Mouse (Mus musculus) ES-E14 (cell line): ENCODE results near the gene Casq1. TPM values are rescaled to one million over a fixed set of nuclear protein-coding genes. Genes with fewer than 3 reads are reported as not detected.

Experiments
- DNase-seq: peaks from one replicate; pipeline ENCODE4 v3.0.0-alpha.2; 2013; ENCODE audit warnings: low read depth, low spot score
- H3K27ac ChIP-seq: 2 replicates; pipeline ENCODE4 v1.5.1; 2012; ENCODE audit warnings: low read depth, mild to moderate bottlenecking, low read length, moderate library complexity, mixed read lengths; ENCODE audit not compliant: poor library complexity, insufficient read depth, severe bottlenecking
- H3K36me3 ChIP-seq: 2 replicates; pipeline ENCODE4 v1.6.1; 2012; ENCODE audit warnings: mild to moderate bottlenecking, low read length, moderate library complexity, mixed read lengths; ENCODE audit not compliant: control insufficient read depth, poor library complexity, insufficient read depth, severe bottlenecking
- H3K4me1 ChIP-seq, 2 experiments: fragments of 150-350 bp in 1 of 2; sonication (generic) in 1 of 2; 2 replicates each; pipeline ENCODE4 v1.6.1; 2012; ENCODE audit warnings: low read length in 2 of 2, mild to moderate bottlenecking in 1 of 2, mixed read lengths in 1 of 2; ENCODE audit not compliant: control insufficient read depth in 2 of 2, insufficient read depth in 2 of 2, poor library complexity in 1 of 2
- H3K4me3 ChIP-seq, 2 experiments: fragments of 150-350 bp in 1 of 2; sonication (generic) in 1 of 2; 2 replicates each; pipeline ENCODE4 v1.5.1; 2012; ENCODE audit warnings: low read length in 2 of 2, low read depth in 1 of 2, mild to moderate bottlenecking in 1 of 2, mixed read lengths in 1 of 2; ENCODE audit not compliant: insufficient read depth in 1 of 2, poor library complexity in 1 of 2, severe bottlenecking in 1 of 2
- H3K9ac ChIP-seq: 2 replicates; pipeline ENCODE4 v1.6.1; 2012; ENCODE audit warnings: low read depth, mild to moderate bottlenecking, low read length, mixed read lengths; ENCODE audit not compliant: poor library complexity, insufficient read depth, severe bottlenecking
- H3K9me3 ChIP-seq: fragments of 150-350 bp; sonication (generic); 2 replicates; pipeline ENCODE4 v1.6.1; 2012; ENCODE audit warnings: low read depth, mild to moderate bottlenecking, low read length; ENCODE audit not compliant: control insufficient read depth, insufficient read depth
- CHD2 ChIP-seq: IDR thresholded peaks from 2 replicates; pipeline ENCODE4 v1.6.1; 2014; ENCODE audit warnings: mild to moderate bottlenecking, low read depth, low read length, inconsistent platforms
- HCFC1 ChIP-seq: IDR thresholded peaks from 2 replicates; pipeline ENCODE4 v1.6.1; 2012; ENCODE audit warnings: low read length, inconsistent platforms, borderline replicate concordance; ENCODE audit not compliant: insufficient read depth
- MAFK ChIP-seq: IDR thresholded peaks from 2 replicates; pipeline ENCODE4 v1.6.1; 2014; ENCODE audit warnings: mild to moderate bottlenecking, low read depth, low read length, inconsistent platforms; ENCODE audit not compliant: insufficient read depth
- ZC3H11A ChIP-seq: IDR thresholded peaks from 2 replicates; pipeline ENCODE4 v1.6.1; 2012; ENCODE audit warnings: low read depth, mild to moderate bottlenecking, inconsistent platforms, low read length, borderline replicate concordance
- ZNF384 ChIP-seq: IDR thresholded peaks from 2 replicates; pipeline ENCODE4 v1.6.1; 2012; ENCODE audit warnings: low read depth, low read length, inconsistent platforms
- in situ Hi-C, 2 experiments: fragments of 600-800 bp; cut with MboI; formaldehyde crosslinking; loops; one replicate each; pipeline ENCODE4 v1.15.1; 2025; ENCODE audit warnings: low sequenced_read_pairs in 2 of 2, inconsistent platforms in 1 of 2; ENCODE audit not compliant: unreplicated experiment in 2 of 2
- total RNA-seq: library from RNA; depleted of rRNA; stranded (reverse); fragments of 300-350 nt; gene quantifications from 2 replicates; pipeline ENCODE4 v1.2.3, GENCODE M21; 2012; rRNA removed

The Casq1 gene
- total RNA-seq, 1 experiment = 2.4 TPM

DNA sequence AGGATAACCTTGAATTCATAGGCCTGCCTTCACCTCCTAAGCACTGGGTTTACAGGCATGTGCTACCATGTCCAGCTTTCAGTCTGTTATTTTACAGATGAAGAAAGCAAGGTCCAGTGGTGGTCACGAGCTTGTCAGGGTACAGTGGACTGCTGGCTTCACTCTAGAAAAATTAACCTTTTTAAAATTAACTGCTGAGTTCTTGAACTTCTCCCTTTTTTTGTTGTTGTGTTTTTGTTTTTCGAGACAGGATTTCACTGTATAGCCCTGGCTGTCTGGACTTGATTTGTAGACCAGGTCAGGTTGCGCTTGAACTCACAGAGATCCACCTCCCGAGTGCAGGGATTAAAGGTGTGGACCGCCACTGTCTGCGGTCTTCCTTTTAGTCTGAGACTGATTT lies 56.7 kb downstream of the Casq1 start:
- Histone ChIP-seq H3K9ac (no peak overlapping the region), H3K36me3 (peaks cover 2% of the 10 kb centered on the region; the same call in 1 of the 2 replicates), H3K4me3 (no peak overlapping the region), H3K9me3 (no peaks in the 10 kb centered on the region), H3K27ac (no peak overlapping the region), H3K4me1 (no peaks in the 10 kb centered on the region)
- in situ Hi-C loops = no loop called here
- TF ChIP-seq CHD2 = no peak
- no peak for TF ChIP-seq ZC3H11A
- TF ChIP-seq MAFK = no peak
- TF ChIP-seq HCFC1 = no peak
- TF ChIP-seq ZNF384 = no peak
- no peak for DNase-seq

GRCm38 (mm10) chr1:172162009-172162408 lies 57.7 kb downstream of the Casq1 start:
- Histone ChIP-seq H3K4me1 (no peaks in the 10 kb centered on the region), H3K27ac (no peak overlapping the region), H3K9me3 (no peaks in the 10 kb centered on the region), H3K9ac (no peak overlapping the region), H3K36me3 (peaks cover 2% of the 10 kb centered on the region; the same call in 1 of the 2 replicates), H3K4me3 (no peak overlapping the region)
- DNase-seq = no peak
- TF ChIP-seq CHD2 = no peak
- TF ChIP-seq HCFC1 = no peak
- TF ChIP-seq MAFK = no peak
- TF ChIP-seq ZC3H11A = no peak
- TF ChIP-seq ZNF384 = no peak
- in situ Hi-C loops = no loop called here

- no peak overlapping the region for H3K27ac ChIP-seq
- H3K4me1 ChIP-seq = no peaks in the 10 kb centered on the region
- TF ChIP-seq CHD2 (no peak), ZNF384 (no peak), MAFK (no peak), ZC3H11A (no peak), HCFC1 (no peak)
- in situ Hi-C loops = no loop called here
- no peak overlapping the region for H3K4me3 ChIP-seq
- H3K9me3 ChIP-seq = no peaks in the 10 kb centered on the region
- DNase-seq = no peak
- H3K9ac ChIP-seq = no peak overlapping the region
- H3K36me3 ChIP-seq = no peaks in the 10 kb centered on the region
Observed at GRCm38 (mm10) chr1:172160508-172160907, 59.2 kb downstream of the Casq1 start.

DNA sequence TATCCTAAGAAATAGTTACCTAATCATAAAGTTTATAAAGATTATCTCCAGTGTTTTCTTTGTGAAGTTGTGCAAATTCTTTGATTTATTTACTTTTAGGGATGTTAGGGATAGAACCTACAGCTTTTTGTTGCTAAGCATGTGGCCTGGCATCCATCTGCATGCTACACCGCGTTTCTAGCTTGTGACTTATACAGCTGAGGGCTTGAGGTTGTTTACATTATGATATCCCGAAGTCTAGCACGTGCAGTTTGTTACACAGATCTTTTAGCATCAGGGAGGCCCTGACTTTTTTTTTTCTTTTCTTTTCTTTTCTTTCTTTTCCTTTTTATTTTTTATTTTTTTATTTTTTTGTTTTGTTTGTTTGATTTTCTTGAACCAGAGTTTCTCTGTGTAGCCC lies 59.7 kb downstream of the Casq1 start:
- Histone ChIP-seq H3K9ac (no peak overlapping the region), H3K4me1 (no peaks in the 10 kb centered on the region), H3K4me3 (no peak overlapping the region), H3K36me3 (no peaks in the 10 kb centered on the region), H3K9me3 (no peaks in the 10 kb centered on the region), H3K27ac (no peak overlapping the region)
- TF ChIP-seq ZC3H11A = no peak
- TF ChIP-seq MAFK = no peak
- no peak for TF ChIP-seq CHD2
- TF ChIP-seq HCFC1 = no peak
- no peak for TF ChIP-seq ZNF384
- in situ Hi-C loops = no loop called here
- no peak for DNase-seq

Other genes starting within 250 kb of the Casq1 start
- 25.3 and 46.0 TPM in 2 replicates for gene Vangl2, start 191.4 kb downstream of the Casq1 start, total RNA-seq
- gene Nhlh1, start 162.3 kb downstream of the Casq1 start, total RNA-seq = not detected in 2 replicates
- gene Copa, start 137.3 kb downstream of the Casq1 start, total RNA-seq = 64.7 and 91.5 TPM in 2 replicates
- 40.5 and 59.6 TPM in 2 replicates for gene Ncstn, start 137.1 kb downstream of the Casq1 start, total RNA-seq
- gene Pex19, start 93.1 kb downstream of the Casq1 start, total RNA-seq = 81.7 and 97.8 TPM in 2 replicates
- 58.0 and 61.9 TPM in 2 replicates for gene Dcaf8, start 71.8 kb downstream of the Casq1 start, total RNA-seq
- 13.3 and 21.3 TPM in 2 replicates for gene Pea15a, start 13.1 kb downstream of the Casq1 start, total RNA-seq
- 1.5 and 2.2 TPM in 2 replicates for gene Atp1a4, start 38.5 kb upstream of the Casq1 start, total RNA-seq
- gene Igsf8, start 41.8 kb upstream of the Casq1 start, total RNA-seq = 43.5 and 108 TPM in 2 replicates
- 0.31 and 0.48 TPM in 2 replicates for gene Atp1a2, start 78.2 kb upstream of the Casq1 start, total RNA-seq
- gene Kcnj9, start 109.5 kb upstream of the Casq1 start, total RNA-seq = 1.2 and 1.7 TPM in 2 replicates
- 0.80 and 1.2 TPM in 2 replicates for gene Kcnj10, start 121.3 kb upstream of the Casq1 start, total RNA-seq
- gene Pigm, start 156.7 kb upstream of the Casq1 start, total RNA-seq = 25.4 and 25.6 TPM in 2 replicates